Mouse (Mus musculus): Measurements from ENCODE around the gene Mnd1.

The Mnd1 gene

GRCm38 (mm10) chr3:84131369-84131768, 24.2 kb downstream of the Mnd1 start:
- TF ChIP-seq GATA4 (IDR thresholded peaks at IDR 0.05; ENCODE audit: insufficient replicate concordance, low read length) = no peak

GRCm38 (mm10) chr3:84130776-84131175, 24.8 kb downstream of the Mnd1 start:
- no peak for TF ChIP-seq GATA4 (IDR thresholded peaks at IDR 0.05; ENCODE audit: insufficient replicate concordance, low read length)

GRCm38 (mm10) chr3:84128871-84129870, 26.4 kb downstream of the Mnd1 start:
- TF ChIP-seq GATA4 (IDR thresholded peaks at IDR 0.05; ENCODE audit: insufficient replicate concordance, low read length) = 0 out of 2 replicates have a peak, but pooled peaks have one; percentile 48

- TF ChIP-seq GATA4 (IDR thresholded peaks at IDR 0.05; ENCODE audit: insufficient replicate concordance, low read length) = no peak
Measured at GRCm38 (mm10) chr3:84127431-84127830, 28.2 kb downstream of the Mnd1 start.

- TF ChIP-seq GATA4 (IDR thresholded peaks at IDR 0.05; ENCODE audit: insufficient replicate concordance, low read length) = no peak
Measured at GRCm38 (mm10) chr3:84126721-84127120, 28.9 kb downstream of the Mnd1 start.

- TF ChIP-seq GATA4 (IDR thresholded peaks at IDR 0.05; ENCODE audit: insufficient replicate concordance, low read length) = no peak
Measured at GRCm38 (mm10) chr3:84125704-84126289, 29.8 kb downstream of the Mnd1 start.

- no peak for TF ChIP-seq GATA4 (IDR thresholded peaks at IDR 0.05; ENCODE audit: insufficient replicate concordance, low read length)
Measured at GRCm38 (mm10) chr3:84123461-84123860, 32.1 kb downstream of the Mnd1 start.

GRCm38 (mm10) chr3:84118718-84119117, 36.9 kb downstream of the Mnd1 start:
- TF ChIP-seq GATA4 (IDR thresholded peaks at IDR 0.05; ENCODE audit: insufficient replicate concordance, low read length) = no peak

- no peak for TF ChIP-seq GATA4 (IDR thresholded peaks at IDR 0.05; ENCODE audit: insufficient replicate concordance, low read length)
Measured at GRCm38 (mm10) chr3:84118178-84118577, 37.4 kb downstream of the Mnd1 start.

- no peak for TF ChIP-seq GATA4 (IDR thresholded peaks at IDR 0.05; ENCODE audit: insufficient replicate concordance, low read length)
Measured at GRCm38 (mm10) chr3:84108614-84109013, 47.0 kb downstream of the Mnd1 start.

- TF ChIP-seq GATA4 (IDR thresholded peaks at IDR 0.05; ENCODE audit: insufficient replicate concordance, low read length) = no peak
Measured at GRCm38 (mm10) chr3:84106106-84106505, 49.5 kb downstream of the Mnd1 start.

GRCm38 (mm10) chr3:84103536-84103935, 52.0 kb downstream of the Mnd1 start:
- no peak for TF ChIP-seq GATA4 (IDR thresholded peaks at IDR 0.05; ENCODE audit: insufficient replicate concordance, low read length)

- no peak for TF ChIP-seq GATA4 (IDR thresholded peaks at IDR 0.05; ENCODE audit: insufficient replicate concordance, low read length)
Measured at GRCm38 (mm10) chr3:84092875-84093274, 62.7 kb downstream of the Mnd1 start.

GRCm38 (mm10) chr3:84090982-84091381, 64.6 kb downstream of the Mnd1 start:
- peak; percentile 71; the same call in 1 of the 2 replicates for TF ChIP-seq GATA4 (IDR thresholded peaks at IDR 0.05; ENCODE audit: insufficient replicate concordance, low read length)

- no peak for TF ChIP-seq GATA4 (IDR thresholded peaks at IDR 0.05; ENCODE audit: insufficient replicate concordance, low read length)
Measured at GRCm38 (mm10) chr3:84086921-84087320, 68.7 kb downstream of the Mnd1 start.

GRCm38 (mm10) chr3:84086337-84086736, 69.2 kb downstream of the Mnd1 start:
- no peak for TF ChIP-seq GATA4 (IDR thresholded peaks at IDR 0.05; ENCODE audit: insufficient replicate concordance, low read length)

Measured in liver, adult (tissue).